Mouse (Mus musculus) midbrain, postnatal 0 days (tissue): ENCODE data around the gene Cpa5. TPM values are rescaled to one million over a fixed set of nuclear protein-coding genes. Genes with fewer than 3 reads are reported as not detected.

Experiments
- ATAC-seq: fragments of 200-750 bp; cut with Nextera tagmentation; 2 replicates; pipeline ENCODE4 v1.8.0; 2017; ENCODE audit warnings: moderate number of reproducible peaks, mild to moderate bottlenecking, moderate TSS enrichment, moderate library complexity; ENCODE audit not compliant: low FRiP score
- DNase-seq: peaks from one replicate; pipeline ENCODE4 v3.0.0-alpha.2; 2015; ENCODE audit warnings: low spot score
- H3K27ac ChIP-seq: fragments of 300-500 bp; sonication (generic); 2 replicates; pipeline ENCODE4 v1.5.1; 2014; ENCODE audit warnings: low read depth, mild to moderate bottlenecking, low read length, mixed read lengths
- H3K27me3 ChIP-seq: fragments of 300-500 bp; sonication (generic); 2 replicates; pipeline ENCODE4 v1.6.1; 2014; ENCODE audit warnings: low read length, control low read depth, mixed read lengths; ENCODE audit not compliant: insufficient read depth
- H3K36me3 ChIP-seq: fragments of 300-500 bp; sonication (generic); 2 replicates; pipeline ENCODE4 v1.6.1; 2014; ENCODE audit warnings: low read length, control low read depth, mixed read lengths; ENCODE audit not compliant: insufficient read depth
- H3K4me1 ChIP-seq: fragments of 300-500 bp; sonication (generic); 2 replicates; pipeline ENCODE4 v1.6.1; 2014; ENCODE audit warnings: mild to moderate bottlenecking, control low read depth, antibody characterized with exemption, low read length, mixed read lengths; ENCODE audit not compliant: insufficient read depth
- H3K4me2 ChIP-seq: fragments of 300-500 bp; sonication (generic); 2 replicates; pipeline ENCODE4 v1.6.1; 2014; ENCODE audit warnings: low read depth, mild to moderate bottlenecking, low read length, mixed read lengths; ENCODE audit not compliant: poor library complexity, severe bottlenecking
- H3K4me3 ChIP-seq: fragments of 300-500 bp; sonication (generic); 2 replicates; pipeline ENCODE4 v1.5.1; 2014; ENCODE audit warnings: low read depth, mild to moderate bottlenecking, low read length, moderate library complexity
- H3K9ac ChIP-seq: fragments of 300-500 bp; sonication (generic); replicated peaks from 2 replicates; pipeline ENCODE4 v1.6.1; 2014; ENCODE audit warnings: mild to moderate bottlenecking, low read length, moderate library complexity, mixed read lengths; ENCODE audit not compliant: poor library complexity, severe bottlenecking
- H3K9me3 ChIP-seq: fragments of 300-500 bp; sonication (generic); 2 replicates; pipeline ENCODE4 v1.6.1; 2016; ENCODE audit warnings: low read length, control low read depth
- CTCF ChIP-seq: IDR thresholded peaks from 2 replicates; pipeline ENCODE4 v1.5.1; 2016; ENCODE audit warnings: antibody characterized with exemption, mild to moderate bottlenecking
- WGBS: fragments of 180-500 bp; shearing (Covaris S2); extraction: QIAGEN DNeasy Blood & Tissue Kit; methylation state at CpG from one replicate; pipeline ENCODE4 v1.1.7; 2014; 5-methylcytosine and 5-hydroxymethylcytosine counted together
- polyA plus RNA-seq: library from polyadenylated mRNA; unstranded; fragments of >200 nt; fragmentation: Nextera tagmentation; extraction: Ambion mirVana; gene quantifications from 2 replicates; pipeline ENCODE4 v1.2.1, GENCODE M21; 2015
- total RNA-seq: library from RNA; depleted of rRNA; stranded (reverse); fragments of >200 nt; gene quantifications from 2 replicates; pipeline ENCODE4 v1.2.3, GENCODE M21; 2014

Cpa5 gene
- total and polyA plus RNA-seq, 2 experiments from 2014 or later = not detected

GRCm38 (mm10) chr6:30570012-30570411 lies 40.8 kb upstream of the Cpa5 start:
- Histone ChIP-seq H3K27ac (no peak overlapping the region), H3K9me3 (no peaks in the 10 kb centered on the region), H3K27me3 (no peaks in the 10 kb centered on the region), H3K9ac (no peak overlapping the region), H3K4me1 (0 out of 2 replicates have a peak, but pooled peaks cover 6% of the 10 kb centered on the region), H3K4me3 (no peak overlapping the region), H3K36me3 (no peaks in the 10 kb centered on the region), H3K4me2 (no peak overlapping the region)
- no peak for TF ChIP-seq CTCF
- no peak for ATAC-seq
- 90% methylated on average over 5 of the region's 5 CpGs for WGBS
- DNase-seq = no peak

DNA sequence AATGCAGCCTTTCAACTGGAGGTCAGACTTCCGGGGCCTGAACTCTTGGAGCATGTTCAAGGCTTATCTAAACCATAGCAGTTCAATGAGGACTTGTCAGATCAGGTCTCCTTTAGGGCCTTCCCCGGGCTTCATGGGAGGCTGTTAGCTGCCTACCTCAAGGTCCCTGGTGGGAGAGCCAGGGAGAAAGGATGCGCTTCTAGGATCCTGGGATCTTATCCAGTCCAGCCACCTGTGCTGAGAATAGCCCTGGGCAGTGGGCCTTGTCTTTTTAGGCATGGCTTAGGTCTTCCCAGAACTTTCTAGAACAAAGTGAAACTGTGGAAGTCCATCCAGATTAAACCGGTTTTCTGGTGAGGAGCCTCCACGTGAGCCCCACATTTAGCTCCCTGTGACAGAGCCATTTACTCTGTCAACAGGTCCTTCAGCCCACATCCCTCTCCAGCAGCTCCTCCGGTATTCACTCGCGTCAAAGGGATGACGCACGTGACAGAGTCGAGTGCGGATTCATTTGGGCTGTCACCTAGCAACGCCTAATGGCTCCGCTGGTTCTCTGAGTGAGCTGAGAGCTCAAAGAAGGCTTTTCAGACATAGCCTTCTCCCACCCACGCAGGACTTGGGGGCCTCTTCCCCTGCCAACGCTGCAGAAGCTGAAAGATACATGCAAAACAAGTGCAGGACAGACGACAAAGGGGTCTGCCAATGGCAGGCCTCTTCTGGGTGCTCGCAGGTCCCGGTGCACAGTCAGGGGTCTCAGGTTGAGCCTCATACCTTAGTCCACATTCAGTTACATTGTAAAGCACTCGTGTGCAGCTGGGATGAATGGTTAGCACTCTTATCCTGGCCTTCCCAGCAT lies 38.1 kb upstream of the Cpa5 start:
- Histone ChIP-seq H3K9me3 (no peaks in the 10 kb centered on the region), H3K4me2 (peak overlapping the region; percentile 10; the same call in 1 of the 2 replicates), H3K4me1 (0 out of 2 replicates have a peak, but pooled peaks cover 6% of the 10 kb centered on the region), H3K27ac (peak overlapping the region; percentile 55), H3K27me3 (no peaks in the 10 kb centered on the region), H3K36me3 (no peaks in the 10 kb centered on the region), H3K4me3 (no peak overlapping the region), H3K9ac (no peak overlapping the region)
- 24% methylated on average over 20 of the region's 20 CpGs for WGBS
- DNase-seq (peak; percentile 92), ATAC-seq (peak; percentile 93)
- TF ChIP-seq CTCF = no peak

DNA sequence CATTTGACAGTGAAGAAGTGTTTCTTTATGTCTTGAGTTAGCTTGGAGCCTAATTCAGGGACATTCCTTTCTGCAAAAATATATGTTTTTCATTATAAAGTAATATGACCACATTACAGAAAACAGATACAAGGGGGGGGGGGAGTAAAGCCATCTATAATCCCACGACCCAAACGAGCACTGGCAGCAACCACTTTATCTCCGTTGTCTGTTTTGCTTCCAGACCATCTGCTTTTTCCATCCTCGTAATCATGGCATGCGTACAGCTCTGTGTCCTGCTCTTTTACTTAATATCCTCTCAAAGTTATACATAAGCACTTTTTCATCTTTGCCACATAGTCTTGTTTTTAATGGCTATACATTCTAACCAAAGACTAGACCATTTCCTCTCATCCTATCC lies 37.4 kb upstream of the Cpa5 start:
- Histone ChIP-seq H3K9me3 (no peaks in the 10 kb centered on the region), H3K36me3 (no peaks in the 10 kb centered on the region), H3K4me3 (no peak overlapping the region), H3K9ac (no peak overlapping the region), H3K4me2 (no peak overlapping the region), H3K4me1 (0 out of 2 replicates have a peak, but pooled peaks cover 6% of the 10 kb centered on the region), H3K27ac (peak overlapping the region; percentile 45; the same call in 1 of the 2 replicates), H3K27me3 (no peaks in the 10 kb centered on the region)
- ATAC-seq = no peak
- TF ChIP-seq CTCF = no peak
- DNase-seq = no peak
- WGBS = 65% methylated on average over 5 of the region's 5 CpGs

GRCm38 (mm10) chr6:30574945-30575344 lies 35.9 kb upstream of the Cpa5 start:
- no peak overlapping the region for H3K4me2 ChIP-seq
- H3K27ac ChIP-seq = no peak overlapping the region
- H3K4me1 ChIP-seq = 0 out of 2 replicates have a peak, but pooled peaks cover 6% of the 10 kb centered on the region
- no peaks in the 10 kb centered on the region for H3K36me3 ChIP-seq
- H3K27me3 ChIP-seq = no peaks in the 10 kb centered on the region
- no peak overlapping the region for H3K4me3 ChIP-seq
- ATAC-seq = no peak
- DNase-seq = peak; percentile 17
- no peaks in the 10 kb centered on the region for H3K9me3 ChIP-seq
- TF ChIP-seq CTCF = no peak
- no peak overlapping the region for H3K9ac ChIP-seq
- WGBS = 88% methylated on average over 1 of the region's 1 CpGs

DNA sequence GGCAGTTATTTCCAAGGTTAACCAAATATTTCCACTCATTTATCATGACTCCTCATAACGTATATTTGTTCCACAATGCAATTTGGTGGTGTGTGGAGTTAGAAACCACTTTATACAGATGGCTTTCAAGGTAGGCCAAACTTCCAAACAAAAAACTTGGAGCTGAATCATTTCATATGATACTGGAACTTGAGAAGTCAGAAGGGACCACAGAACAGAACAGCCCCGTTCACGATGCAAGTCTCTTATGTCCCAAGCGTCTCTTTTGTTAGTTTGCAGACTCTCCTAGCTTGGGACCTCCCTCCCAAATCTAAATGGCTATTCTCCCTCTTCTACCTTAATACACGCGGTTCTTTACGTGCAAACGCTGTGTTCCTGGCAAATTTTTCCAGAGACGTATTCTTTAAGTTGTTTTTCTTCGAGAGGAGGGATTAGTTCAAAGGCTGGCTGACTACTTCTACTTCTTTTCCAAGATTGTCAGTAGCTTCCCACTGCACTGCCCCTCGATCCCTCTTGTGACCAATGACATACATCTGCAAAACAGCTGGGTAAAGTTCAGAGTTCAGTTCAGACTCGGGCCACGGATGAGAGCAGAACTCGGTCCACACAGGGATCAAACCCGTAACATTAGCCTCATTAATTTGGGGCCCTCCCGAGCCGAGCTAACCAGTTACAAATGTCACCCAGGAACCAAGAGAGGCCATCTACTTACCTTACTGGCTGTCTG lies 34.2 kb upstream of the Cpa5 start:
- Histone ChIP-seq H3K4me1 (peaks cover 10% of the 10 kb centered on the region; the same call in 1 of the 2 replicates), H3K36me3 (no peaks in the 10 kb centered on the region), H3K4me2 (no peak overlapping the region), H3K9ac (no peak overlapping the region), H3K27me3 (no peaks in the 10 kb centered on the region), H3K9me3 (no peaks in the 10 kb centered on the region), H3K4me3 (no peak overlapping the region), H3K27ac (no peak overlapping the region)
- no peak for ATAC-seq
- TF ChIP-seq CTCF = no peak
- WGBS = 79% methylated on average over 17 of the region's 17 CpGs
- no peak for DNase-seq
